Mouse (Mus musculus) CH12.LX (cell line): ENCODE measurements at regions not wholly inside any gene's neighbourhood (a gene's known extent, or its start where the extent isn't known, plus 50 kb on each side); places are given as distances from the start of the nearest gene placed in this dataset.

ENCODE experiments used
- CTCF ChIP-seq, 2 experiments: IDR thresholded peaks in 1 of 2; conservative IDR thresholded peaks in 1 of 2; 2 replicates each; pipeline ENCODE4 v1.5.1; 2011 to 2012; ENCODE audit warnings: low read depth in 2 of 2, low read length in 2 of 2, improper control_type of control experiment in 1 of 2, inconsistent platforms in 1 of 2, mild to moderate bottlenecking in 1 of 2, moderate library complexity in 1 of 2
- MAX ChIP-seq: IDR thresholded peaks from 2 replicates; pipeline ENCODE4 v1.6.1; 2011; ENCODE audit warnings: low read length, improper control_type of control experiment
- POLR2A ChIP-seq: IDR thresholded peaks from 2 replicates; pipeline ENCODE4 v1.6.1; 2011; ENCODE audit warnings: low read depth, mild to moderate bottlenecking, improper control_type of control experiment, low read length
- USF1 ChIP-seq: IDR thresholded peaks from 2 replicates; pipeline ENCODE4 v1.6.1; 2014; ENCODE audit warnings: low read depth, mild to moderate bottlenecking, inconsistent platforms, low read length, improper control_type of control experiment
- ZMIZ1 ChIP-seq: IDR thresholded peaks from 2 replicates; pipeline ENCODE4 v1.6.1; 2012; ENCODE audit warnings: low read depth, mild to moderate bottlenecking, inconsistent platforms, low read length, improper control_type of control experiment

DNA sequence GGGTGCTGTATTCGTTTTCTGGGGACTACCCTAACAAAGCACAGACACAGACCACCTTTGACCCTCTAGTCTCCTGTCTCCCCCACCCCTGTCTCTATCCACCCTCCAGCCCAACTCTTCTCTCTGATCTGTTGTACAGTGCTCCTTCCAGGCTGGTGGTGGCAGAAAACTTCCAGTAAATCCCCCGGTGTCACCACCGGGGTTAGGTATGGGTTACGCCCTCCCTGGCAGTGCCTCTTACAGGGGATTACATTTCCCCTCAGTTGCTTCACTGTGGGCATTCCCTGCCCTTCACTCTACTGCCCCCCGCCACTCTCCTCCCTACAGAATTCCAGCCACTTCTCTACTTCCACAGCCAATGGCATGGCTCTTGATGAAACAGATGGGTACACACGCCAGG, 153.5 kb upstream of the Agap1 start:
- TF ChIP-seq MAX, result no peak
- TF ChIP-seq CTCF (conservative IDR thresholded peaks at IDR 0.05 in 1 of 2, IDR thresholded peaks at IDR 0.05 in 1 of 2; ENCODE audit: low read depth in 2 of 2, low read length in 2 of 2), result no peak
- no peak for TF ChIP-seq POLR2A
- no peak for TF ChIP-seq ZMIZ1
- TF ChIP-seq USF1, result no peak
